Mouse (Mus musculus) cerebellum, adult 2 months (tissue): ENCODE measurements around the gene Id1.

Source experiments
- CTCF ChIP-seq: fragments of 200-500 bp; IDR thresholded peaks from 2 replicates; pipeline ENCODE4 v1.5.1; 2011; ENCODE audit warnings: low read depth, mild to moderate bottlenecking, control low read depth, low read length, moderate library complexity, borderline replicate concordance; ENCODE audit not compliant: insufficient read depth
- POLR2A ChIP-seq: fragments of 200-500 bp; IDR thresholded peaks from 2 replicates; pipeline ENCODE4 v1.6.1; 2011; ENCODE audit warnings: low read length, control low read depth, borderline replicate concordance; ENCODE audit not compliant: insufficient read depth

DNA sequence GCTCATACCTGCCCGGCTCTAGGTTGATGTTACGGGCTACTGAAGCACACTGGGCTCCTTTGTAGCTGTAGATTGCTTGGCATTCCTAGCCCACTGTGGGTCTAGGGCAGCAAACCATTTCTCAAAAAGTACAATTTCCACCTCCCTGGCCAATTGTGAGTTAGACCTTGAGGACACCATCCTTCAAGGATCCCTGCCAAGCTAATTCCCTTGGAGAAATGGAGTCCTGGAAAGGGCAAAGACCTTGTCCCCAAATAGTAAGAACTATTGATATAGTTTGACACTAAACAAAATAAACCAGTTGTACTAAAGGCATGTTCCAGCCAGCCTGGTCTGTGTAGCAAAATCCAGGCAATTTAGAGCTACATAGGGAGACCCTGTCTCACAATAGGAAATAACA, 2.3 kb downstream of the Id1 start:
- TF ChIP-seq CTCF (no peak), POLR2A (no peak)
